Mouse (Mus musculus) thymus, postnatal 36 days (tissue): Measurements from ENCODE around the gene Fap.

Source experiments
- DNase-seq, 2 experiments: peaks; one replicate each; pipeline ENCODE4 v3.0.0; 2022; ENCODE audit warnings: mixed read lengths in 2 of 2

Gene Fap

GRCm38 (mm10) chr2:62526399-62526798, 47.5 kb downstream of the Fap start:
- no peak for DNase-seq

GRCm38 (mm10) chr2:62517790-62518189, 56.1 kb downstream of the Fap start:
- no peak for DNase-seq

GRCm38 (mm10) chr2:62514477-62514876, 59.4 kb downstream of the Fap start:
- no peak for DNase-seq

GRCm38 (mm10) chr2:62513477-62513876, 60.4 kb downstream of the Fap start:
- DNase-seq: no peak

- DNase-seq: no peak
Measured at GRCm38 (mm10) chr2:62507130-62507529, 66.7 kb downstream of the Fap start.

GRCm38 (mm10) chr2:62506441-62506840, 67.4 kb downstream of the Fap start:
- DNase-seq: no peak

- no peak for DNase-seq
Measured at GRCm38 (mm10) chr2:62504269-62504796, 69.5 kb downstream of the Fap start.

- DNase-seq: no peak
Measured at GRCm38 (mm10) chr2:62503326-62503725, 70.5 kb downstream of the Fap start.

- no peak for DNase-seq
Measured at GRCm38 (mm10) chr2:62502516-62502915, 71.4 kb downstream of the Fap start.

GRCm38 (mm10) chr2:62498821-62499220, 75.1 kb downstream of the Fap start:
- no peak for DNase-seq

GRCm38 (mm10) chr2:62498086-62498485, 75.8 kb downstream of the Fap start:
- DNase-seq: no peak

GRCm38 (mm10) chr2:62497333-62498002, 76.4 kb downstream of the Fap start:
- DNase-seq: no peak

- no peak for DNase-seq
Measured at GRCm38 (mm10) chr2:62495407-62495806, 78.5 kb downstream of the Fap start.

GRCm38 (mm10) chr2:62489832-62490231, 84.0 kb downstream of the Fap start:
- DNase-seq: no peak

- DNase-seq: no peak
Measured at GRCm38 (mm10) chr2:62484906-62485305, 89.0 kb downstream of the Fap start.

- no peak for DNase-seq
Measured at GRCm38 (mm10) chr2:62483550-62483949, 90.3 kb downstream of the Fap start, which contains the start of gene Gcg. Gene Gcg, minus strand, starts transcription at chr2:62483650.

GRCm38 (mm10) chr2:62480285-62481198, 93.3 kb downstream of the Fap start:
- DNase-seq: no peak

- no peak for DNase-seq
Measured at GRCm38 (mm10) chr2:62469551-62469950, 104.3 kb downstream of the Fap start.

- no peak for DNase-seq
Measured at GRCm38 (mm10) chr2:62463287-62463686, 110.6 kb downstream of the Fap start.

GRCm38 (mm10) chr2:62462174-62462573, 111.7 kb downstream of the Fap start:
- no peak for DNase-seq

GRCm38 (mm10) chr2:62460815-62461450, 112.9 kb downstream of the Fap start:
- DNase-seq: no peak

GRCm38 (mm10) chr2:62460231-62460710, 113.6 kb downstream of the Fap start:
- no peak for DNase-seq
